Mouse (Mus musculus) WW6 (cell line): ENCODE measurements around the gene Hacd3.

Experiments used
- DNase-seq: peaks from one replicate; pipeline ENCODE4 v3.0.0-alpha.2; 2013; ENCODE audit warnings: low read depth, low spot score

The Hacd3 gene

DNA sequence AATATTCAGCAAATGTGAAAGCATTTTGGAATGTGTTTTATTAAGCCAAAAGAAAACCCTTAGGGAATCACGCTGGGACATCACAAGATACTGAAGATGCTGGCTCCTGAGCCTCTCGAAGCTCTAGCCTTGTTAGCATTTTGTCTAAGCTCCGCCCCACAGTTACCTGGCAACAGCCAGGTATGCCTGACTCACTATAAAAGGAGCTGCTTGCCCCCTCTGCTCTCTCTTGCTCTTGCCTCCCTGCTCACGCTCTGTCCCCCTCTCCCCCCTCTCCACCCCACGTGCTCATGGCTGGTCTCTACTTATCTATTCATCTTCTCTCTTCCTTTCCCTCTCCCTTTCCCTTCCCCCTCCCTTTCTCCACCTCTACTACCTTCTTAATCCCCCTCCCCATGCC lies 69.4 kb downstream of the Hacd3 start:
- no peak for DNase-seq

GRCm38 (mm10) chr9:64951161-64951657 lies 70.3 kb downstream of the Hacd3 start, which contains the start of gene Slc24a1:
Gene Slc24a1 (minus strand): TSS chr9:64951607.
- no peak for DNase-seq

DNA sequence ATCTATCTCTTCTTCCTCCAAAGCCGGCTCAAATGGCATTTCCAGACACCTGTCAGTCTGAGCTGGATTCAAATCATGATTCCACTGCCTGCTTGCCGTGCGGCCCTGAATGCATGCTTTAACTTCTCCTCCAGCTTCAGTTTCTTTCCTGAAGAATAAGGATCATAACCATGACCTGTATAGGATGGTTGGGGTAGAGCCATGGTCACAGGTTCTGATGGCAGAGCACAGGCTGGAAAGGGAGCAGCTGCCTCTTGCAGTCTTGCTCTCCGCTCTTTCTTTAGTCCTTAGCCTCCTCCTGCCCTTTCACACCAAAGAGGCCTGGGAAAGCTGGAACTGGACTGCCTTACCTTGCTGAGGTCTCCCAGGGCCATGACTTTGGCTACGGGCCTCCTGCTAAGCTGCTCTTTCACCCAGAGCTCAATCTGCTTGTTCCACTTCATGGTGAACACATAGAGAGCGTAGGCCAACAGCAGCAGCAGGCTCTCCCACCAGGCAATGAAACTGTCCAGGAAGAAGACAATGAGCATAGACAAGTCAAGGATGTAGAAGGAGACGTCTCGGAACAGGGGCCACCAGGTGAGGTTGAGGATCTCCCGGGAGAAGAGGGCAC lies 73.9 kb downstream of the Hacd3 start:
- DNase-seq = no peak

GRCm38 (mm10) chr9:64943997-64944396 lies 77.5 kb downstream of the Hacd3 start:
- no peak for DNase-seq

- no peak for DNase-seq
Measured at GRCm38 (mm10) chr9:64941650-64942049, 79.8 kb downstream of the Hacd3 start.

GRCm38 (mm10) chr9:64940731-64941346 lies 80.7 kb downstream of the Hacd3 start:
- no peak for DNase-seq

DNA sequence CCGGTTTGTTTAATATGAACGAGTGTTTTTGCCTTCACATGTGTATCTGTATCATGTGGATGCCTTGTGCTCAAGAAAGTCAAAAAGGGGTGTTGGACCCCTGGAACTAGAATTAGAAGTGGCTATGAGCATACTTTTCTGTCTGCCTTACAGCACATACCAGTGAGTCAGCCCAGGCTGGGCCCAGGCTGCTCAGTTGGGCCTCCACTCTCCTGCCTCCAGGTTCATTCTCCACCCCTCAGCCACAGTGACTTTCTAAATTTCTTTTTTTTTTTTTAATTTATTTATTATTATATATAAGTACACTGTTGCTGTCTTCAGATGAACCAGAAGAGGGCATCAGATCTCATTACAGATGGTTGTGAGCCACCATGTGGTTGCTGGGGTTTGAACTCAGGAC lies 81.7 kb downstream of the Hacd3 start:
- DNase-seq = no peak

DNA sequence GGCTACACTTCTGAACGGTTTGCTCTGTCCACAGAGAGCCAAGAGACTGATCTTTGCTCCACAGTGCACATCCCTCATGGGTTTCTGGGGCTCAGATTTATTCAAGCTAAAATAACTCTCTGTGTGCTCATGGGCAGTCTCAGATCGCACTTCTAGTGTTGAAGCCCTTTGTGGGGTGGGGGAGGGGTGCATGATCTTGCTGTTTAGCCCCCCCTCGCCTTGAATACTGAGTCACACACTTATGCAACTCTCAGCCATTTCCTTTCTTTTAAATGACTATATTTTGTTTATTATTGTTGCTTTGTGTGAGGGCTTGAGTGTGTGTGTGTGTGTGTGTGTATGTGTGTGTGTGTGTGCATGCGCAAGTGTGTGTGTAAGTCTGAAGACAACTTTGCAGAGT lies 82.2 kb downstream of the Hacd3 start:
- no peak for DNase-seq

DNA sequence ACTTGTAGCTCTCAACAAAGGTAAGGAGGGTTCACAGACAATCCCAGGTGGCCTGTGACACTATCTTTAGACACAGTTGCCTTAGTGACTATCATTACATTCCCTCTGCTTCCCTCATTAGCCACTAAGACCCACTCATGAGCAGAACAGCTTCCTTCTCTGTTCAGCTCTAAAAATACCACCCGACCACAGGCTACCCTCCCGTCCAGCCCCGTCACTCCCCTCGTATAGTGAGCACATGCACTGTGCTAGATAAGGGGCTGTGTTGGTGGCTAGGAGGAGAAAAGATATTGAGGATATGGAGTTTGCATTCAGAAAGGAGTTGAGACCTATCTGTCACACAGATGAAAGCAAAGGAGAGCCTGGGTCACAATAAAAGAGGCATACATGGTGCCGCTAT lies 83.0 kb downstream of the Hacd3 start:
- DNase-seq = no peak

GRCm38 (mm10) chr9:64937491-64937890 lies 84.0 kb downstream of the Hacd3 start:
- no peak for DNase-seq
